Mouse (Mus musculus): ENCODE results near the gene Alg14.

The Alg14 gene

GRCm38 (mm10) chr3:121351257-121351656 is 59.7 kb downstream of the Alg14 start:
- in situ Hi-C loops (cut with MboI; ENCODE audit: low pct_unique_long_range_greater_than_20kb in 1 of 2, low sequenced_read_pairs in 2 of 2, unreplicated experiment in 1 of 2) = no loop called here

GRCm38 (mm10) chr3:121354281-121354680 is 62.7 kb downstream of the Alg14 start:
- in situ Hi-C loops (cut with MboI; ENCODE audit: low pct_unique_long_range_greater_than_20kb in 1 of 2, low sequenced_read_pairs in 2 of 2, unreplicated experiment in 1 of 2) = no loop called here

GRCm38 (mm10) chr3:121354861-121355470 is 63.4 kb downstream of the Alg14 start:
- in situ Hi-C loops (cut with MboI; ENCODE audit: low pct_unique_long_range_greater_than_20kb in 1 of 2, low sequenced_read_pairs in 2 of 2, unreplicated experiment in 1 of 2) = no loop called here

DNA sequence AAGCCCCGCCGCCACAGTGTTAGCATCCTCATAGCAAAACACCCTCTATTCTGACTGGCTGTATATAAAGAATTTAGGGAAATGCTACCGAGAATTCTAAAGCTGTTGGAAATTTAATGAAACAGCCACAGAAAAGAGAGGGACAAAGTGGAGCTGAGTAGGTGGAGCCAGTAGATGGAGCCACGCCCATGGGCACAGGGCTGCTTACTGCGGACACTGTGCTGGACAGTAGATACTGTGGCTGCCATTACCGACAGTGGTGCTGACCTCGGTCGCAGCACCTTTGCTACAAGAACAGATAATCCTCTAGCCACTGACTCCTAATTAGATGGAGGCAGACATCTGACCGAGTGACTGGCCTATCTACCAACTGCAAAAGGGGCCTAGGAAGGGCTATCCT is 64.0 kb downstream of the Alg14 start:
- in situ Hi-C loops (cut with MboI; ENCODE audit: low pct_unique_long_range_greater_than_20kb in 1 of 2, low sequenced_read_pairs in 2 of 2, unreplicated experiment in 1 of 2) = no loop called here

GRCm38 (mm10) chr3:121356111-121356510 is 64.5 kb downstream of the Alg14 start:
- in situ Hi-C loops (cut with MboI; ENCODE audit: low pct_unique_long_range_greater_than_20kb in 1 of 2, low sequenced_read_pairs in 2 of 2, unreplicated experiment in 1 of 2) = no loop called here

- in situ Hi-C loops (cut with MboI; ENCODE audit: low pct_unique_long_range_greater_than_20kb in 1 of 2, low sequenced_read_pairs in 2 of 2, unreplicated experiment in 1 of 2) = no loop called here
Observed at GRCm38 (mm10) chr3:121357030-121357429, 65.5 kb downstream of the Alg14 start.

DNA sequence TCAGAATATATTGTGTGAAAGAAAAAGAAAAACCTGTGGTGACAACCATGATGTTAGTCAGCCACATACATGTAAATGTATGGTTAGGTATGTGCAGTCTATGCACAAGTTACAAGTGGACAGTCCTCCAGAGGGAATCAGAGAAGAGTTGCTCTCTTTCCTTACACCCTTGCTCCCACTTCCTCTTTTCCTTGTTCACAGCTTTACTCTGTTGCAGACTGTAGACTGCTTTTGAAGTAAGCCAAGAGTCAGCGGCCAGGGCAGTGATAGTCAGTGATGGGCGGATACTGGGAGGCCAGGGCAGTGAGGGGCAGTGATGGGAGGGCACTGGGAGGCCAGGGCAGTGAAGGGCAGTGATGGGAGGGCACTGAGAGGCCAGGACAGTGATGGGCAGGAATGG is 66.7 kb downstream of the Alg14 start:
- in situ Hi-C loops (cut with MboI; ENCODE audit: low pct_unique_long_range_greater_than_20kb in 1 of 2, low sequenced_read_pairs in 2 of 2, unreplicated experiment in 1 of 2) = no loop called here

- in situ Hi-C loops (cut with MboI; ENCODE audit: low pct_unique_long_range_greater_than_20kb in 1 of 2, low sequenced_read_pairs in 2 of 2, unreplicated experiment in 1 of 2) = no loop called here
Observed at GRCm38 (mm10) chr3:121358850-121359249, 67.3 kb downstream of the Alg14 start.

GRCm38 (mm10) chr3:121359272-121359671 is 67.7 kb downstream of the Alg14 start:
- in situ Hi-C loops (cut with MboI; ENCODE audit: low pct_unique_long_range_greater_than_20kb in 1 of 2, low sequenced_read_pairs in 2 of 2, unreplicated experiment in 1 of 2) = no loop called here

DNA sequence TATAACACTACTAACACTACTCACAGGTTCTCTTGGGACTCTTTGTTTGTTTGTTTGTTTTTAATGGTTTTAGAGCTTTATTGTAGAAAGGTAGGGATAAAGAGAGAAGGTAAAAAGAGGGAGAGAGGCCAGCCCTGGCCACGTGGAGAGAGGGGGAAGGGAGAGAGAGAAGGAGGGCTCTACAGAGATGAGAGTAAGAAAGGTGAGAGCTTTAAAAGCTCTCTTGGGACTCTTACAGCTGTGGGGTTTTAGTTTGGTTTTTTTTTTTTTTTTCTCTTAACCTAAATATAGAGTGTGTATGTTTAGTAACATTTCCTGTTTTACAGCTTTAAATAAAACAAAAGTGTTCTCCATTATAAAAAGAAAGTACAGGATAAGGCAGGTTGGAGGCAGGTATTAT is 70.4 kb downstream of the Alg14 start:
- in situ Hi-C loops (cut with MboI; ENCODE audit: low pct_unique_long_range_greater_than_20kb in 1 of 2, low sequenced_read_pairs in 2 of 2, unreplicated experiment in 1 of 2) = no loop called here

- in situ Hi-C loops (cut with MboI; ENCODE audit: low pct_unique_long_range_greater_than_20kb in 1 of 2, low sequenced_read_pairs in 2 of 2, unreplicated experiment in 1 of 2) = no loop called here
Observed at GRCm38 (mm10) chr3:121364388-121364787, 72.8 kb downstream of the Alg14 start.

- in situ Hi-C loops (cut with MboI; ENCODE audit: low pct_unique_long_range_greater_than_20kb in 1 of 2, low sequenced_read_pairs in 2 of 2, unreplicated experiment in 1 of 2) = no loop called here
Observed at GRCm38 (mm10) chr3:121365131-121365530, 73.6 kb downstream of the Alg14 start.

DNA sequence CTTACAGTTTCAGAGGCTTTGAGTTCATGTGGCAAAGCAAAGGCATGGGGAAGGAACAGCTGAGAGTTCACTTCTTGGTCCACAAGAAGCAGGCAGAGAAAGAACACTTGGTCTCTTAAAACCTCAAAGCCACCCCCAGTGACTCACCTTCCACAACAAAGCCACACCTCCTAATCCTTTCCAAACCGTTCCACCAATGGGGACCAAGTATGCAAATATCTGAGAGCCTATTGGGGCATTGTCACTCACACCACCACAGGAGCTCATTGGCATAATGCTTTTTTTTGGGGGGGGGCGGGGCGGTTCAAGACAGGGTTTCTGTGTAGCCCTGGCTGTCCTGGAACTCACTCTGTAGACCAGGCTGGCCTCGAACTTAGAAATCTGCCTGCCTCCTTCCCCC is 77.0 kb downstream of the Alg14 start:
- in situ Hi-C loops (cut with MboI; ENCODE audit: low pct_unique_long_range_greater_than_20kb in 1 of 2, low sequenced_read_pairs in 2 of 2, unreplicated experiment in 1 of 2) = no loop called here

- in situ Hi-C loops (cut with MboI; ENCODE audit: low pct_unique_long_range_greater_than_20kb in 1 of 2, low sequenced_read_pairs in 2 of 2, unreplicated experiment in 1 of 2) = no loop called here
Observed at GRCm38 (mm10) chr3:121369517-121369916, 77.9 kb downstream of the Alg14 start.

DNA sequence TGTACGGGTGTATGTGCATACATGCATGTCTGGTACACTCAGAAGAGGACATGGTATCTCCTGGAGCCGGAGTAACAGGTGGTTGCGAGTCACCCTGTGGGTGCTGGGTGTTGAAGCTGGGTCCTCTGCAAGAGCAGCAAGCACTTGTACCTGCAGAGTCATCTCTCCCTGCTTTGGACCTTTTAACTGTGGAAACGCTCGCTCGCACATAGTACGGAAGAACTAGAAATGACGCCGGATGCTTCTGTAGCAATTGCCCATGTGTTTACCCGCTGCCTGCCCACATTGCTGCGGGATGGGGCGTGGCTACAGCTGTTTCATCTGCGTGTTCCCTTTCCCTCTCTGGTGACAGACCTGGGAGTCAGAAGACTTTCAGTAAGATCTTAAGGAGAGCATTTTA is 78.7 kb downstream of the Alg14 start:
- in situ Hi-C loops (cut with MboI; ENCODE audit: low pct_unique_long_range_greater_than_20kb in 1 of 2, low sequenced_read_pairs in 2 of 2, unreplicated experiment in 1 of 2) = no loop called here

- in situ Hi-C loops (cut with MboI; ENCODE audit: low pct_unique_long_range_greater_than_20kb in 1 of 2, low sequenced_read_pairs in 2 of 2, unreplicated experiment in 1 of 2) = no loop called here
Observed at GRCm38 (mm10) chr3:121370830-121371526, 79.4 kb downstream of the Alg14 start.

DNA sequence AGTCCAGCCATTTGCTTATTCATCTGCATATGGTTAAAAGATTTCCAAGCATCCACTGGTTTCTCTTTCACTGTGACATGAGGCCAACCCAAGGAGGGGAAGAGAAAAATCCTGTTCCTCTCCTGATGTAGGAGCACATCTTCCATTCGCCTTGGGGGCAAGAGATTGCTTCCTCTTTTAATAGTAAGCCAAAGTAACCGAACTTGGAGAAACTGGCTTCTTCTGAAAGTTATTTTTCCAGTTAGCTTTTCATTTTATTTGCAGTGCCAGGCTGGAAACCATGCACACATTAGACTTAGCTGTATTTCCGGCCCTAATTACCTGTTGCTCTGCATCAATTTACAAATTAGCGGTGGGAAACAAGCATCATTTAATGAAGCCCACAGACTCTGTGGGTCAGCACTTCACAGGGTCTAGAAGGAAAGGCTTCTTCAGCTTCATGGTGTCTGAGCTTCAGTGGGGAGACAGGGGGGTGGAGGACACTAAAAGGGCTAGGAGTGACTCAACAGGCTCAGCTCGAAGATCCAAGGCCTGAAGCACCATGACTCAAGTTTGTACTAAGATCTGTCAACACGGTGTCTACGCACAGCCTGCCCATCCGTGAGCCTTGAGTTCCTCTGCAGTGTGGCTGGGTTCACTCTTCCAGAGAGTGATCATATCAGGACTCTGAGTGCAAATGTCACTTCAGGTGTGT is 80.1 kb downstream of the Alg14 start:
- in situ Hi-C loops (cut with MboI; ENCODE audit: low pct_unique_long_range_greater_than_20kb in 1 of 2, low sequenced_read_pairs in 2 of 2, unreplicated experiment in 1 of 2) = no loop called here

- in situ Hi-C loops (cut with MboI; ENCODE audit: low pct_unique_long_range_greater_than_20kb in 1 of 2, low sequenced_read_pairs in 2 of 2, unreplicated experiment in 1 of 2) = no loop called here
Observed at GRCm38 (mm10) chr3:121373897-121374441, 82.4 kb downstream of the Alg14 start.

GRCm38 (mm10) chr3:121375541-121376129 is 84.1 kb downstream of the Alg14 start:
- in situ Hi-C loops (cut with MboI; ENCODE audit: low pct_unique_long_range_greater_than_20kb in 1 of 2, low sequenced_read_pairs in 2 of 2, unreplicated experiment in 1 of 2) = no loop called here
